Mouse (Mus musculus) intestine, embryonic 14.5 days (tissue): ENCODE data around the gene Tnpo1. TPM values are rescaled to one million over a fixed set of nuclear protein-coding genes. Genes with fewer than 3 reads are reported as not detected.

Experiments used
- ATAC-seq: fragments of 200-750 bp; cut with Nextera tagmentation; replicated peaks from 2 replicates; pipeline ENCODE4 v1.8.0; 2017; ENCODE audit warnings: low read depth, moderate number of reproducible peaks, moderate TSS enrichment, moderate library complexity; ENCODE audit not compliant: low FRiP score, low TSS enrichment
- DNase-seq: peaks from one replicate; pipeline ENCODE4 v3.0.0-alpha.2; 2018; ENCODE audit warnings: low spot score
- H3K27ac ChIP-seq: fragments of 300-500 bp; sonication (generic); 2 replicates; pipeline ENCODE4 v1.5.1; 2014; ENCODE audit warnings: low read depth, mild to moderate bottlenecking, control low read depth
- H3K27me3 ChIP-seq: fragments of 300-500 bp; sonication (generic); replicated peaks from 2 replicates; pipeline ENCODE4 v1.6.1; 2014; ENCODE audit warnings: low read length, control low read depth; ENCODE audit not compliant: control insufficient read depth, insufficient read depth
- H3K36me3 ChIP-seq: fragments of 300-500 bp; sonication (generic); 2 replicates; pipeline ENCODE4 v1.6.1; 2014; ENCODE audit warnings: low read length, control low read depth; ENCODE audit not compliant: control insufficient read depth, insufficient read depth
- H3K4me1 ChIP-seq: fragments of 300-500 bp; sonication (generic); replicated peaks from 2 replicates; pipeline ENCODE4 v1.6.1; 2014; ENCODE audit warnings: low read length, control low read depth, mixed read lengths; ENCODE audit not compliant: control insufficient read depth, insufficient read depth
- H3K4me2 ChIP-seq: fragments of 300-500 bp; sonication (generic); 2 replicates; pipeline ENCODE4 v1.6.1; 2014; ENCODE audit warnings: low read length
- H3K4me3 ChIP-seq: fragments of 300-500 bp; sonication (generic); 2 replicates; pipeline ENCODE4 v1.5.1; 2014; ENCODE audit warnings: low read depth, low read length, control low read depth, mixed read lengths
- H3K9ac ChIP-seq: fragments of 300-500 bp; sonication (generic); 2 replicates; pipeline ENCODE4 v1.6.1; 2014; ENCODE audit warnings: mild to moderate bottlenecking, low read length
- H3K9me3 ChIP-seq: fragments of 300-500 bp; sonication (generic); 2 replicates; pipeline ENCODE4 v1.6.1; 2016; ENCODE audit warnings: low read length, control low read depth; ENCODE audit not compliant: control insufficient read depth
- WGBS: fragments of 180-500 bp; shearing (Covaris S2); extraction: QIAGEN DNeasy Blood & Tissue Kit; methylation state at CpG from one replicate; pipeline ENCODE4 v1.1.7; 2014; 5-methylcytosine and 5-hydroxymethylcytosine counted together
- polyA plus RNA-seq: library from polyadenylated mRNA; unstranded; fragments of >200 nt; fragmentation: Nextera tagmentation; extraction: Ambion mirVana; gene quantifications from 2 replicates; pipeline ENCODE4 v1.2.1, GENCODE M21; 2014

Tnpo1 gene
- polyA plus RNA-seq, result 51.1 and 53.1 TPM in 2 replicates

GRCm38 (mm10) chr13:98926213-98926957 is at the start of gene Tnpo1:
Gene Tnpo1, minus strand, starts transcription at chr13:98926384.
- Histone ChIP-seq H3K4me2 (peak within 1 kb of the TSS; percentile 93), H3K4me3 (peak within 1 kb of the TSS; percentile 84), H3K9me3 (no peaks in the 10 kb centered on the region), H3K9ac (peak within 1 kb of the TSS; percentile 100), H3K27ac (peak within 1 kb of the TSS; percentile 99), H3K27me3 (no peaks in the 10 kb centered on the region), H3K4me1 (peaks cover 10% of the 10 kb centered on the region; the same call in 1 of the 2 replicates), H3K36me3 (peaks cover 5% of the 10 kb centered on the region; the same call in 1 of the 2 replicates)
- DNase-seq (peak; percentile 94), ATAC-seq (peak; percentile 95)
- WGBS, result under 1% methylated on average over 64 of the region's 75 CpGs

- H3K9ac ChIP-seq, result no peak overlapping the region
- H3K4me3 ChIP-seq, result no peak overlapping the region
- peaks cover 3% of the 10 kb centered on the region; the same call in 1 of the 2 replicates for H3K9me3 ChIP-seq
- WGBS, result 65% methylated on average over 3 of the region's 3 CpGs
- H3K4me2 ChIP-seq, result no peak overlapping the region
- ATAC-seq (no peak), DNase-seq (no peak)
- peaks cover 4% of the 10 kb centered on the region; the same call in 1 of the 2 replicates for H3K4me1 ChIP-seq
- no peak overlapping the region for H3K27ac ChIP-seq
- no peaks in the 10 kb centered on the region for H3K36me3 ChIP-seq
- no peaks in the 10 kb centered on the region for H3K27me3 ChIP-seq
Measured at GRCm38 (mm10) chr13:98972090-98972489, 45.9 kb upstream of the Tnpo1 start.

- H3K36me3 ChIP-seq, result no peaks in the 10 kb centered on the region
- H3K9me3 ChIP-seq, result peaks cover 3% of the 10 kb centered on the region; the same call in 1 of the 2 replicates
- DNase-seq (no peak), ATAC-seq (no peak)
- 55% methylated on average over 5 of the region's 5 CpGs for WGBS
- no peaks in the 10 kb centered on the region for H3K27me3 ChIP-seq
- H3K9ac ChIP-seq, result no peak overlapping the region
- H3K4me2 ChIP-seq, result no peak overlapping the region
- H3K4me1 ChIP-seq, result peaks cover 4% of the 10 kb centered on the region; the same call in 1 of the 2 replicates
- no peak overlapping the region for H3K4me3 ChIP-seq
- H3K27ac ChIP-seq, result no peak overlapping the region
Measured at GRCm38 (mm10) chr13:98971641-98972040, 45.5 kb upstream of the Tnpo1 start.

GRCm38 (mm10) chr13:98968517-98968916 is 42.3 kb upstream of the Tnpo1 start:
- DNase-seq (no peak), ATAC-seq (no peak)
- Histone ChIP-seq H3K9me3 (no peaks in the 10 kb centered on the region), H3K27me3 (no peaks in the 10 kb centered on the region), H3K4me2 (no peak overlapping the region), H3K27ac (no peak overlapping the region), H3K4me3 (no peak overlapping the region), H3K36me3 (no peaks in the 10 kb centered on the region), H3K4me1 (peaks cover 4% of the 10 kb centered on the region; the same call in 1 of the 2 replicates), H3K9ac (no peak overlapping the region)
- WGBS, result 72% methylated on average over 4 of the region's 4 CpGs

GRCm38 (mm10) chr13:98967942-98968341 is 41.8 kb upstream of the Tnpo1 start:
- Histone ChIP-seq H3K27ac (no peak overlapping the region), H3K27me3 (no peaks in the 10 kb centered on the region), H3K9ac (no peak overlapping the region), H3K9me3 (no peaks in the 10 kb centered on the region), H3K36me3 (no peaks in the 10 kb centered on the region), H3K4me1 (peaks cover 4% of the 10 kb centered on the region; the same call in 1 of the 2 replicates), H3K4me3 (no peak overlapping the region), H3K4me2 (no peak overlapping the region)
- WGBS, result 89% methylated on average over 6 of the region's 6 CpGs
- DNase-seq (no peak), ATAC-seq (no peak)

- ATAC-seq (no peak), DNase-seq (no peak)
- Histone ChIP-seq H3K4me1 (peaks cover 2% of the 10 kb centered on the region; the same call in 1 of the 2 replicates), H3K36me3 (no peaks in the 10 kb centered on the region), H3K4me3 (no peak overlapping the region), H3K9me3 (no peaks in the 10 kb centered on the region), H3K4me2 (no peak overlapping the region), H3K27ac (no peak overlapping the region), H3K9ac (no peak overlapping the region), H3K27me3 (no peaks in the 10 kb centered on the region)
- WGBS, result 76% methylated on average over 5 of the region's 5 CpGs
Measured at GRCm38 (mm10) chr13:98966583-98966982, 40.4 kb upstream of the Tnpo1 start.

GRCm38 (mm10) chr13:98963612-98964011 is 37.4 kb upstream of the Tnpo1 start:
- H3K4me3 ChIP-seq, result no peak overlapping the region
- ATAC-seq, result no peak
- H3K9me3 ChIP-seq, result no peaks in the 10 kb centered on the region
- H3K9ac ChIP-seq, result no peak overlapping the region
- WGBS, result 95% methylated on average over 1 of the region's 1 CpGs
- no peak overlapping the region for H3K27ac ChIP-seq
- H3K4me2 ChIP-seq, result no peak overlapping the region
- no peaks in the 10 kb centered on the region for H3K27me3 ChIP-seq
- no peaks in the 10 kb centered on the region for H3K36me3 ChIP-seq
- H3K4me1 ChIP-seq, result no peaks in the 10 kb centered on the region
- no peak for DNase-seq

GRCm38 (mm10) chr13:98958177-98958576 is 32.0 kb upstream of the Tnpo1 start:
- Histone ChIP-seq H3K36me3 (no peaks in the 10 kb centered on the region), H3K9ac (no peak overlapping the region), H3K27ac (no peak overlapping the region), H3K9me3 (no peaks in the 10 kb centered on the region), H3K4me2 (no peak overlapping the region), H3K4me1 (0 out of 2 replicates have a peak, but pooled peaks cover 10% of the 10 kb centered on the region), H3K27me3 (no peaks in the 10 kb centered on the region), H3K4me3 (no peak overlapping the region)
- WGBS, result 47% methylated on average over 2 of the region's 2 CpGs
- ATAC-seq, result no peak
- DNase-seq, result no peak

GRCm38 (mm10) chr13:98956209-98956608 is 30.0 kb upstream of the Tnpo1 start:
- Histone ChIP-seq H3K9ac (no peak overlapping the region), H3K9me3 (no peaks in the 10 kb centered on the region), H3K36me3 (no peaks in the 10 kb centered on the region), H3K4me2 (no peak overlapping the region), H3K27ac (no peak overlapping the region), H3K4me3 (no peak overlapping the region), H3K27me3 (no peaks in the 10 kb centered on the region), H3K4me1 (0 out of 2 replicates have a peak, but pooled peaks cover 10% of the 10 kb centered on the region)
- ATAC-seq (no peak), DNase-seq (no peak)
- WGBS, result 88% methylated on average over 2 of the region's 2 CpGs
